Mouse (Mus musculus): ENCODE data around the gene Sar1a. TPM values are rescaled to one million over a fixed set of nuclear protein-coding genes. Genes with fewer than 3 reads are reported as not detected.

Sar1a gene
- total RNA-seq, 2 experiments from 2014 or later = 119 to 122 TPM

DNA sequence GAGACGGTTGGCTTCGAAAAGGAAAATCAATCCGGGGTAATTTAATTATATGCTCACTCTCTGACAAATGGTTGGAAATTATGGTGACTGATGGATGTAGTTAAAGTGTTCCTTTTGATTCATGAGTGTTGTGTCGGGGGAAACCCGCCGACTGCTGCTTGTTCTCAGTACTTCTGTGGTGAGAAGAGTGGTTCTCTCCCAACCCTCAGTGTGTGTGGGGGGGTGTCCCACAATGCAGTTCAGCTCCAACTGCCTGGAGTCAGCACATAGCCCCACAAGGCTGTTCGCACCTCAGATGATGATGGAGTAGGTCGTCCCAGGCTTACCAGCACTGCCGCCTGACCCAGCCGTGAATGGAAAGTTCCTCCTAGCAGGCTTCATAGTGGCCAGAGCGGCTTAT lies 49.1 kb downstream of the Sar1a start:
- peak; percentile 29 to 74 for DNase-seq (ENCODE audit: low spot score in 2 of 2)

DNA sequence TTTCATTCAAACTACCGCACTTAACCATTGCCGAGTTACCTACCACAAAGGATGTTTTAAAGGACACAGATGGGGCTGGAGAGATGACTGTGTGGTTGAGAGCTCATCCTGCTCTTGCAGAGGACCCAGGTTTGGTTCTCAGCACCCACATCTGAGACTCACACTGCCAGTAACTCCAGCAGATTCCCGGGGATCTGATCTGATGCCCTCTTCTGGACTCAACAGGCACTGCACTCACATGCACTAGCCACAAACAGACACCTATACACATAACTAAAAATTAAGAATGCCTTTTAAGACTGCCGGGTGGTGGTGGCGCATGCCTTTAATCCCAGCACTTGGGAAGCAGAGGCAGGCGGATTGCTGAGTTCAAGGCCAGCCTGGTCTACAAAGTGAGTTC lies 50.1 kb downstream of the Sar1a start:
- DNase-seq (ENCODE audit: low spot score in 2 of 2) = no peak

DNA sequence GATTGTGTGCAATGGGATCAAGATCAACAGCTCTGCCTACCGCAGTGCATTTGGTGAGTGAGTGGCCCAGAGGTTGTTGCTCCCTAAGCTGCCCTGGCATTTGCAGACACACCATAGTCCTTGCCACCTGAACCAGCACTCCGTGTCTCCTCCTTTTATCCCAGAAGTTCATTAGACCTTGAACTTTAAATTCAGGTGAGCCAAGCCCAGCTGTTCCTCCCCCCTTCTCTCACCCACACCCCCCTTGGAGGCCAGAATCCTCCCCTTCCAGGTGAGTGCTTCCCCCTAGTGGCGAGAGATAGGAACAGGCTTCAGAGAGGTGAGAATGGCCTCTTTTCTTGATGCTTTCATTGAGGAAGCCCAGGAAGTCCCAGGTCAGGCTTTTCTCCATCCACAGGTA lies 54.3 kb downstream of the Sar1a start:
- no peak for DNase-seq (ENCODE audit: low spot score in 2 of 2)

DNA sequence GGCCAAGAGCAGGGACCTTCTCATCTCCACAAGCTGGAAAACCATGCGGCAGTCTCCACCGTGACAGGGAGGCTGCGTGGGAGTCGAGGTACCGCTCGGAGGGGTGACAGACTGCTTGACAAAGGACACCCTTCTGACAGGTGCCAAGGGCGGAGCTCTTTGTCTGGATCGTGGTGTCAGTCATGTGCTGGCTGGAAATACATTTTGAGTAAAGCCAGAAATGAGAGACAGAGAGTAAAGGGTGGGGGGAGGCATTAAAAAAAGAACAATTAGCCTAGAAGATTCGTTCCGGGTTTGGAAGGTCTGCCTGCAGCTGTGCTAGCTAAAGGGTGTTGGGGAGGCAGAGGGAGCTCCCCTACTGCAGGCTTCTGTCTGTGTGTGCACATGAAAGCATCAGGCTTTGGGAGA lies 56.6 kb downstream of the Sar1a start:
- DNase-seq (ENCODE audit: low spot score in 2 of 2) = peak in 1 of 2 experiments; percentile 32

DNA sequence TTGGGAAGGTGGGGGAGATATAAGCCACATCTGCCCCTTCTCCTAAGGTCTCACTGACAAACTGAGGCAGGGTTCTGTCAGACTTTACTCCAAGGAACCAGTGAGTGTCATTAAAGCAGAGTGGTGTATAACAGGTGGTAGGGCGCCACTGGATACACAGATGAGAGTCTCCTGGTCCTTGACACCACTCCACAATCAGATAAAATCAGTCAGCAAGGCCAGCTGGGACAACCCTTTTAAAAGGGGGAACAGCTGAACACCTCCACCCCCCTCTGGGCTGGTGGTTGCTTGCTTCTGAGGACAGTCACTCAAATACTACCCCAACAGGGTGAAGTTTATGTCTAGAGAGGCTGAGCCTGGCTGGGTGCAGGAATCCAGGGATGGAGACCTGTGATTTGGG lies 57.4 kb downstream of the Sar1a start:
- DNase-seq (ENCODE audit: low spot score in 2 of 2) = no peak

DNA sequence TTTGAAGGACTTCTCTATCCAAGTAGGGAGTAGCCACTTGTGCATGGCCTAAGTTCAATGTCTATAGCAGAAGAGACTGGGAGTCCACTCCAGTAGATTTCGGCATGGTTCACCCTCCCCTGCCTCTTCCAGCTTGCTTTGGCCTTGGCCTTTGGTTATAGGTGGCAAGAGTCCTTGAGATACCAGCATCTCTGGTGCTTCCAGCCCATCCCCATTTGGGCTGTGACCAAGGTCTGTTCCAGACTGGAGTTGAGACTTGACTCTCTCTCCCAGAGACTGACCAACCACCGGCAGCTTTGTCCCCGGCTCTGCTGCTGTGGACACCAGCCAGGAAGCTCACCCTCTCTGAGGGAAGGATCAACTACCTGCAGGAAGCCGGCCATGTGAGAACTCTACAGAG lies 58.0 kb downstream of the Sar1a start:
- DNase-seq (ENCODE audit: low spot score in 2 of 2) = no peak

DNA sequence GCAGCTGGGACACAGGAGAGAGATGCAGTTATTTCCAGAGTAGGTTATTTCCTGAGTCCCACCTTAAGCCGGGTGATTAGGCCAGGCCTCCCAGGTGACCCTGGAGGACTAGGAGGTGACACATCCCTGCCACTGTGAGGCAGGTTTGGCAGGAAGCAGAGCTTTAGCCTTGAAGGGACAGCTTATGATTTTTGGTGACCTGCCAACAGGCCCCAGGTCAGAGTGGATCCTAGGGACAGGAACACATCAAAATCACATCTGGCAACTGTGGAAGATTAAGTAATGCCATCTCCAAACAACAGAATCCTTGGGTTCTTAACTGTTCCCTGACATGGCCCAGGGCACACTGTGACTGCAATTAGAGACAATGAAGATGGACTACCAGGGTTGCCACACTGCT lies 61.2 kb downstream of the Sar1a start:
- DNase-seq (ENCODE audit: low spot score in 2 of 2) = no peak

DNA sequence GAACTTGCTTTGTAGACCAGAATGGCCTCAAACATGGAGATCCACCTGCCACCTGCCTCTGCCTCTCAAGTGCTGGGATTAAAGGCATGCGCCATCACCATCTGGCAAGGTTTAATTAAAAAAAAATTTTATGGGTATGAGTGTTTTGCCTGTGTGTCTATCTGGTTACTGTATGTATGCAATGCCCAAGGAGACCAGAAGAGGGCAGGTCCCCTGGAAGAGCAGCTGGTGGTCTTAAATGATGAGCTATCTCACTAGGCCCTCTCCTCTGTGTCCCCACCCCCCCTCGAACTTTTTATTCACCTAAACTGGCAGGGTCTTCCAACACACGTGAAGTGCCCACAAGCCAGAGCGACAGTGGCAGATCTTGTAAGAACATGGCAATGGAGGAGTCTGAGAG lies 61.8 kb downstream of the Sar1a start:
- no peak for DNase-seq (ENCODE audit: low spot score in 2 of 2)

DNA sequence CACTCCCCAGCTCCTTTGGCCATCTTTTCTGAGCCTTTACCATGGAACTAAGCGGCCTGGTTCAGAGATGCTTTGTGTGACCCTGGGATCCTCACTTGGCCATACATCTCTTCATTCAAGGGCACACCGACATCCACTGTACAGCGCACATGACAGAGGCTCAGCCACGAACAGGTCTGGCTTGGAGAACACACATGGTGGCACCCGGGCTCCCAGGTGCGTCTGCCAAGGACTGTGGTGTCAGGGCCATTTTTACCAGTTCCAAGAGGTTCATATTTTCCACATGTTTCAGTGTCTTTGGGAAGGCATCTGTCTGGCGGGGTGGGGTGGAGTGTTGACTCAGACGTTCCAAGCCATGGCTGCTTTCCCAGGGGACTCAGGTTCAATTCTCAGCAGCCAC lies 62.2 kb downstream of the Sar1a start:
- no peak for DNase-seq (ENCODE audit: low spot score in 2 of 2)

Other genes starting within 250 kb of the Sar1a start
- gene Eif4ebp2, start 227.6 kb upstream of the Sar1a start, total RNA-seq (2021) = 10 to 100 TPM; 55.7 to 56.2 TPM
- gene Lrrc20, start 204.5 kb upstream of the Sar1a start, total RNA-seq (2021) = 10 to 100 TPM; 23.2 to 25.2 TPM
- 1 to 10 TPM; 4.5 to 5.8 TPM for gene Npffr1, start 84.8 kb upstream of the Sar1a start, total RNA-seq (2021)
- 100 to 1,000 TPM; 101 to 109 TPM for gene Ppa1, start 31.7 kb upstream of the Sar1a start, total RNA-seq (2021)
- 10 to 100 TPM; 22.2 to 25.9 TPM for gene Tysnd1, start 15.2 kb downstream of the Sar1a start, total RNA-seq (2021)
- gene Aifm2, start 35.0 kb downstream of the Sar1a start, total RNA-seq (2021) = 1 to 10 TPM; 8.4 to 9.8 TPM
- gene H2afy2, start 103.8 kb downstream of the Sar1a start, total RNA-seq (2021) = 10 to 100 TPM; 12.8 to 14.6 TPM

Data from layer of hippocampus, adult 18-20 months (tissue).